Mouse (Mus musculus) granulocyte monocyte progenitor cell, adult 5-6 weeks (primary cell): ENCODE data around the gene Nectin2. TPM values are rescaled to one million over a fixed set of nuclear protein-coding genes. Genes with fewer than 3 reads are reported as not detected.
A peak's percentile ranks its signal among the peaks of the same experiment; 100 is the strongest.

ENCODE experiments used
- ATAC-seq: replicated peaks from 2 replicates; pipeline ENCODE4 v1.8.0; 2016; ENCODE audit warnings: mild to moderate bottlenecking, moderate TSS enrichment, inconsistent platforms; ENCODE audit not compliant: poor library complexity, severe bottlenecking
- total RNA-seq, 2 experiments: library from RNA; stranded (forward) in 1 of 2; stranded (reverse) in 1 of 2; fragments of 200-712, 200-1000 nt in 1 of 2; fragments of >200 nt in 1 of 2; fragmentation: Nextera tagmentation in 1 of 2; gene quantifications; 2 replicates each; pipeline ENCODE4 v1.2.3; 2014 to 2017

The Nectin2 gene
- total RNA-seq, 2 experiments from 2014 or later, result 1.6 to 1.7 TPM

DNA sequence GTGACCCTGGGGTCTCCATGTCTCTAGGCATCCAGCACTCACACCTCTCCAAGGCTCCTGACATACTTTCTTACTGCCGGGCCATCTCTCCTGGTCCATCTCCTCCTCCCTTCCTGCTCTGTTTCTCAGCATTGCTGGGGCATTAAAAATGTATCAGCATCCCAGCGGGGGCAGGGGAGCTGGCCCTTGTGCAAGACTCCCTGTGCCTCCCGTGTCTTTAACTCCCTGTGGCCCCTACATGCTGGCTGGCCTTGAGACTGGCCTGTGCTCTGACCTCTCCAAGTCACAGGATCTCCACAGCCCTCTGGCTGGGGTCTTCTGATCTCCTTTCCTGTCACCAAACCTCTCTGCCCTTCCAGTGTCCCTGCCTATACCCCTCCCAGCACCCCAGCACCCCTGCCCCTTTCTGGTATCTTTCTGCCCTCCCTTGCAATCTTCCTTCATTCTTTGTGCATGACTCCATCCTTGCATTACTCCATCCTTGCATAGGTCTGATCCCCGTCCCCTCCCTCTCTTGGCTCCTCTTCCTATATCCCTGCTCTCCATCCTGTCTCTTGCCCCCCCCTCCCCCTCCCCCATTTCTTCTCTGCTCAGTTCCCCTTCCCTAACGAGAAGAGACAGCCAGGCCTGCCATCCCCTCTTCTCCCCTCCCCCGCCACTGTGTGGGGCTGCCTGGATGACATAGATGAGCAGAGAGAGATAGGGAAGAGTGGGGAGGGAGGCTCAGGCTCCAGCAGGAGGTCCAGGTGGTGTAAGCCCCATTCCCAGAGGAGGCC, 3.7 kb downstream of the Nectin2 start:
- no peak for ATAC-seq

DNA sequence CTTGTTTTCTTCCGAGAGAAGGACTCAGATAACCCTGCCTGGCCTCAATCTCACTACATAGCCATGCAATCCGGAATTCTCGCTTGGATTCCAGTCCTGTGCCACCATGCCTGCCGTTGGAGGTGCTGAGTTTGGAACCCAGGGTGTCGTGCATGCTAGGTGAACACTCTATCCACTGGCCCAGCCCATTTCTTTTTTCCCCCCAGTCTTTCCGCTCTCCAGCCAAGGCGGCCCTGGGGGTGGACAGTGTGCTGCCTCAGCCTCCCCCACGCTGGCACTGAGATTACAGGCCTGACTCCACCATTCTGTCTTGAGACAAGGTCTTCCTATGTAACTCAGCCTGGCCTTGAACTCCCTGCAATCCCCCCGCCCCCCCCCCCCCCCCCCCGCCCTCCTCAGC, 4.3 kb downstream of the Nectin2 start:
- ATAC-seq, result no peak

DNA sequence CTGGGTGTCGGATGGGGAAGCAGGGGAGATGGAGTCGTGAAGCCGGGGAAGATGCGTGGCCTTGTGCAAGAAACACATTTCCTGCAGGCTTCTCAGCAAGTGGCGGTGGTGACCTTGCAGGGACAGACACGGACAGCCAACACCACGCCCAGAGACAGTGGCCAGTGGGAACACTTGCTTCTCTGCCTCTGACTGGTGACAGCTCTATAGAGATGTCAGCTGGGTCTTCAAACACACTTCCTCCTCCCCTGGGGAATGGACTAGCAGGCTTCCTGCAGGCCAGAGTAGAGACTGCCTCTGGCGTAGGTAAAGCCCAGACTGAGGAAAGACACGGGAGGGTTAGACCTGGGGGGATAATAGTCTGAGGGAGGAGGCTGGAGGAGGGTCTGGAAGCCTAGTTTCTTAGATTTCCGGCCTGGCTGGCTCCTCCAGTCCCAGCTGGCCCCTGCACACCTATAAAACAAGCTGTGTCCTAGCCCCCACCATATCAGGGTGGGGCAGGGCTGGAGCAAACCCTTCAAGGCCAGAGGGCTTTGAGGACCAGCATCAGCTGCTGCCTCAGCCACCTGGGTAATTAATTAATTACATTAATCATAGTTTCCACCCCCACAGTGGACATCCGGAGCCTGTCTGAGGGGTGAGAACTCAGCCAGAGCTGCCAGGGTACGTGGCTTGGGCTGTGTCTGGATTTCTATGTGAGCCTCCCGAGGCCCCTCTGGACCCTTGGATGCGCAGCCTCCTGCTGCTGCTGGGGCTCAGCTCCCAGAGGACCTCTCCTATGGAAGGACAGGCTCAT, 5.5 kb downstream of the Nectin2 start:
- peak; percentile 71 for ATAC-seq

GRCm38 (mm10) chr7:19743791-19744190, 6.5 kb downstream of the Nectin2 start:
- no peak for ATAC-seq

- ATAC-seq, result no peak
Measured at GRCm38 (mm10) chr7:19742468-19742867, 7.8 kb downstream of the Nectin2 start.

GRCm38 (mm10) chr7:19741329-19742031, 8.8 kb downstream of the Nectin2 start:
- ATAC-seq, result no peak

- ATAC-seq, result 0 out of 2 replicates have a peak, but pooled peaks have one; percentile 23
Measured at GRCm38 (mm10) chr7:19740269-19740668, 10.0 kb downstream of the Nectin2 start.

DNA sequence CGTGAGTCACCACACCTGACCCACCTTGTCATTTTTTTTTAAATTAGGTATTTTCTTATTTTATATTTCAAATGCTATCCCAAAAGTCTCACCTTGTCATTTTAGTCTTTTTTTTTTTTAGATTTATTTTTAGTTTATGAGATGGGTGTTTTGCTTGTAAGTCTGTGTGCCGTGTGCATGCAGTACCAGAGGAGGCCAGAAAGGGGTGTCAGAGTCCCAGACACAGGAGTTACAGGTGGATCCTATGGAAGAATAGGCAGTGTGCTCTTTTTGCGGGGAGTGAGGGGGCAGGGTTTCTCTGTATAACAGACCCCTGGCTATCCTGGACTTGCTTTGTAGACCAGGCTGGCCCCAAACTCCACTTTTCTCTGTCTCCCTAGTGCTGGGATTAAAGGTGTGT, 11.5 kb downstream of the Nectin2 start:
- ATAC-seq, result no peak

- peak; percentile 77 for ATAC-seq
Measured at GRCm38 (mm10) chr7:19736389-19737057, 13.8 kb downstream of the Nectin2 start.

DNA sequence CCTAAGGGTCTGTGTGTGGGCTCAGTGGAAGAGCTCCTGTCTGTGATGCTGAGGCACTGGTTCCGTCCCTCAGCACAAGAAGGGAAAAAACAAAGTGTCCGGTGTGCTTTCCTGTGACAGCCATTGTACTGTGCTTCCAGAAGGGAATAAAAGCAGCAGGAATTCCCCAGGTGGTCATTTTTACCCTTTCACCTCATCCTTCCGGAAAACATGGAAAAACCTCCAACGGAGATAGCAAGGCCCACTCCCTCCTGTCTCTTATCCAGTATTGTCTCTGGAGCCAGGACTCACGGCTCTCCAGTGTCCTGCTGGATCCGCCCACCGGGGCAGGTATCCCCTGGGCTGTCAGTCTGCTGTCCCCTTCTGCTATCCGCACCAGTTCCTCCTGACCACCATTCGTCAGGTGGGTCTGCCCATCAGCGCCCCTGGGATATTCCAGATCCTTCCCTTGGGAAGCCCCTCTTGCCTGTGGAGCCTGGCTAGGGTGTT, 16.1 kb downstream of the Nectin2 start:
- ATAC-seq, result no peak

DNA sequence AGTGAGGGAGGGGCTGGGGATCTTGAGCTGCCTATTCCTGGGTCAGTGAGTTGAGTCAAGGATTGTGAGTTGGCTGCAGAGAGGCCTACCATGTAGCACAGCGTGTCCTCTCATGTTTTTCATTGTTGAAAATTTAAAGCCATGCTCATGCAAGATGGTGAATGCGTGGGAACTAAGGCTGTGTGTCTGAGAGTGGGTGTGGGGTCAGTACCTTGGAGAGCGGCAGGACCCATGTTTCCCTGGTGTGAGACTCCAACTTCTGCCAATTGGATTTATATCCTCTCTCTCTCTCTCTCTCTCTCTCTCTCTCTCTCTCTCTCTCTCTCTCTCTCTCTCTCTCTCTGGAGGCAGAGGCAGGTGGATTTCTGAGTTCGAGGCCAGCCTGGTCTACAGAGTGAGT, 23.7 kb downstream of the Nectin2 start:
- peak; percentile 57; the same call in 1 of the 2 replicates for ATAC-seq

DNA sequence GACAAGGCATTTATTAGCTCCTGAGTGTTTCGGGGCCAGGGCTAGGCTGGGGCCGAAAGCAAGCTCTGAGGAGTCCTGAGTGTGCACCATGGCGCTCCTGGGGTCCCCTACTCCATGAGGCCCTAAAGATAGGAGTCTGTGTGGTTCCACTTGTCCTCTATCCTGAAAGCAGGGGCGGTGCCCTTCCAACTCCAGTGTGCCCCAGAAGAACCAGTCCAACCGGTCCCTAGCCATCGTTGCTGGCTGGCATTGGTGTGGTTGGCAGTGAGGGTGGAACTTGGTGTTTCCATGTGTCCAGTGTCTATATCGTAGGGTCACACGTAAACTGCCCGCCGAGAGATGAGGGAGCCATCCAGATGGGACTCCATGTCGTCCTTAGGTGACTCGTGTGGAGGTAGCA, 26.1 kb downstream of the Nectin2 start:
- no peak for ATAC-seq

- ATAC-seq, result no peak
Measured at GRCm38 (mm10) chr7:19722754-19723195, 27.5 kb downstream of the Nectin2 start.

DNA sequence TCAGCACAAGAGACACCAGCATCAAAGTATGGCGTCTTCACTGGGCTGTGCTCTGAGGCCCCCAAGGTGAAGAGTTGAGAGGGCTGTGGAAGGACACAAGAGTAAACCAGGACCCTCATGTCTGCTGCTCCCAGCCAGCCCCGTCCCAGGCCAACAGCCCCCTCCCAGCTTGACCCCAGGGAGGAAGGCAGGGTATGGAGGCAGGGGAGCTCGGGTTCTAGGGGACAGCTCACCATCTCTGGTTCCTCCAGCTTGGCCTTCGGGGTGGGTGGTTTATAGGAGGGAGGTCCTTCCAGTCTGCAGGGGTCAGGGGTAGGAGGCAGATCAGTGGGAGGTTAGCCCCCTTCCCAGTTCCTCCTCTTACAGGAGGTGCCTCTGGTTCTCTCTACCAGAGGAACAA, 31.1 kb downstream of the Nectin2 start:
- ATAC-seq, result no peak

DNA sequence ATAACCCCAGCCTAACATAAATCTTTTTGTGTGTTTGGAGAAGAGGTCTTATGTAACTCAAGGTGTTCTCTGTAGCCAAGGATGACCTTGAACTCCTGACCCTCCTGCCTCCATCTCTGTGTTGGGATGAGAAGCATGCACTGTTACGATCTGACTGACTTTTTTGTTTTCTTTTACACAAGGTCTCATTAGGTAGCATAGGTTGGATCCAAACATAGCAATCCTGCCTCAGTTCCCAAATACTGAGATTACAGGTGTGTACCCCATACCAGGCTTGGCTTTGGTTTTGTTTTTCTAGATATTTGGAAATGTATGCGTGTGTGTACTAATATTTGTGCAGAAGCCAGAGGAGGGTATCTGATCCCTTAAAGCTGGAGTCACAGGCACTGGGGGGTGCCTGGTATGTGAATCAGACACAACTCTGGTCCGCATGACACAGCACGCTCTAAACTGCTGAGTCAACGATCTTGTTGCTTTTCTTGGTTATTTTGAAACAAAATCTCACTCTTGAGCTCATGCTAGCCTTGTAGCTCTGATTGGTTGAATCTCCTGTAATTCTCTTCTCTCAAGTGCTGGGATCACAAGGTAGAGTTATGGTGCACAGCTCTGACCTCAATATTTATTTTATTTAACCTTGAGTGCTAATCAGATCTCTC, 31.9 kb downstream of the Nectin2 start:
- ATAC-seq, result no peak

GRCm38 (mm10) chr7:19717346-19717745, 32.9 kb downstream of the Nectin2 start:
- ATAC-seq, result no peak

DNA sequence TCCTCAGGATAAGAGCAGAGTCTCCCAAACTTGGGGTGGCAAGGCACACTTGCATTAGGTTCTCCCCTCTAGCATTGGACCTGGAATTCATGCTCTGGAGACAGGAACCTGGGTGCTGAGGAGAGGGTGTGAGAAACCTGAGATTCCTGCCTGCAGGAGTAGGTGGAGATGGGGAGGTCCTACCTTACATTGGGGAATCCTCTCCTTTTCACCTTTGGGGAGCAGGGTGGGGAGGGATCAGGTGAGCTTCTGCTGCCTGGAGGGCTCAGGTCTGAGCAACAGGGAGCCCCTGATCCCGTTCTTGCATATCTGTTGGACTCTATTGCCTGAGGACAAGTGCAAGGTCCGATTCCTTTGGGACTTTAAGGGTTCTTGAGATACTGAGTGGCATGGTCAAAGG, 33.5 kb downstream of the Nectin2 start:
- no peak for ATAC-seq

- no peak for ATAC-seq
Measured at GRCm38 (mm10) chr7:19716055-19716682, 34.1 kb downstream of the Nectin2 start.
